Mouse (Mus musculus) testis, postnatal 14 days (tissue): ENCODE results near the gene Lrfn2.

Experiments
- DNase-seq: peaks from one replicate; pipeline ENCODE4 v3.0.0; 2021; ENCODE audit warnings: low spot score

Lrfn2 gene

DNA sequence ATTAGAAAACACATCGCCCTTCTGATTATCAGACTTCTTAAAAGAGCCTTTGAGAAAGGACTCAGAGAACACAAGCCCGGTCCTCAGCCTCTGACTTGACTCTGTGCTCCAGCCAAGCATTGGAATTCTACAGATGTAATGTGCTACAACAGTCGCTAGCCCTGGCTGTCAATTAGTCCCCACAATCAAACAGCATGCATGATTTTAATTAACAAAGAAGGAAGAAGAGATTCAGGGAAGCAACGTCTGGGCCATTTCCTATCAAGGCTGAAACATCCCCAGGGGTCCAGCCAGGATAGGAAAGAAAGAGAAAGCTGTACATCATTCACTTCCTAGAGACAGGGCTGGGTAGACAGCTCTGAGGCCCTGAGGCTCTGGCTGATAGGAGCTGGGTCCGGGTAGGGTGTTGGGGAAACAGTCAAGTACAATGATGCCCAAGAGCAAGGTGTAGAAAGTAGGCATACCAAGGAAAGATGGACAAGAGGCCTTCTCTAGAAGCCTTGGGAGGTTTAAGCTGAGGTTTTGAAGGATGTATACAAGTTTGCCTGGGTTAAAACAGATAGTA, 101.6 kb downstream of the Lrfn2 start:
- DNase-seq, result no peak

DNA sequence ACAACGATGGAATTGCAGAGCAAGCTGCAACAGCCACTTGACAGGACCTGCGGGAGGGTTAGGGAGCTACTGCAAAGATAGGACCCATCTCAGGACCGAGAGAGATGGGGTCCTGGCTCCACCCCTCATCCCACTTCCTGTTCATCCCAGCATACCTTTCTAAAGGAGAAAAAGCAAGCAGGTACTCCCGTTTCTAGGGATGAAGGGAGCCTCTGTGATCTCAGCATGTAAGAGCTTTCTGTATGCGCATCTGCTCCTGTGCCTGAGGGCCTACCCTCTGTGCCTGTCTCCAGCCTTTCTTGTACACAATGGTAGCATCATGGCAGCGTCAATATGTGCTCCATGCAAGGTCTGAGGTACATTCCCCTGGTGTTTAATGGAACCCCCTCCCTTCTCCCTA, 102.9 kb downstream of the Lrfn2 start:
- no peak for DNase-seq

DNA sequence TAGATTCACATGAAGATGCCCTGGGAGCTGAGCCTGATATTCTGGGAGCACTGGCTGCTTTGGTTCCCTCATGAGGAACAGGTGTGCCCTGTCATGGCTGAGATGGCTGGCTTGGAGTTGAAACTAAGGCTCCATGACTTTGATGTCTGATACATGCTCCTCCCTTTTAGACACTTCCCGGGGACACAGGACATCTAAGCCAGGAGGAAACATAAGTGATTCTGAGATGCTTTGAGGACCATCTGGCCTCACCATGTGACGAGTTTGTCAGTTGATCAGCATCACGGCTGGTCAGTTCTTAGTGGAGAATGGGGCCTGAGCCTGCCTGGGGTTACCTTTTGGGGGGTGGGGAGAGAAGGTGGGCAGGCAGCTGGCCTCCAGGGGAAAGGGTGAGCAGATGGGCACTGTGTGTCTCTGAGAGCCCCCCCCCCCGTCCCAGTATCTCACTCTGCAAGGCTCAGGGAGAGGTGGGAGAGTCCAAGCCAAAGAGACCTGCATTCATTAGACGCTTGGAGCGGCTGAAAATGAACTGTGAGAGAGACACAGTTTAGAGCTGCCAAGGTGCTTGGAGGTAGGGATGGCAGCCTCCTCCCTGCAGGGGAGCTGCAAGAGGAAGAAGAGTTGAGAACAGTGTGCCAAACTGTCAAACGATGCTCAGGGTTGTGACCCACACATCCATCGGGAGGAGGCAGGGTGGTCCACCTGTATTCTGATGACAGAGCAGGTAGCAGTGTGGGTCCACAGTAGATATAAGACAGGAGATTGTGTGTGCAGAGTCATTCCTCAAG, 105.2 kb downstream of the Lrfn2 start:
- no peak for DNase-seq

DNA sequence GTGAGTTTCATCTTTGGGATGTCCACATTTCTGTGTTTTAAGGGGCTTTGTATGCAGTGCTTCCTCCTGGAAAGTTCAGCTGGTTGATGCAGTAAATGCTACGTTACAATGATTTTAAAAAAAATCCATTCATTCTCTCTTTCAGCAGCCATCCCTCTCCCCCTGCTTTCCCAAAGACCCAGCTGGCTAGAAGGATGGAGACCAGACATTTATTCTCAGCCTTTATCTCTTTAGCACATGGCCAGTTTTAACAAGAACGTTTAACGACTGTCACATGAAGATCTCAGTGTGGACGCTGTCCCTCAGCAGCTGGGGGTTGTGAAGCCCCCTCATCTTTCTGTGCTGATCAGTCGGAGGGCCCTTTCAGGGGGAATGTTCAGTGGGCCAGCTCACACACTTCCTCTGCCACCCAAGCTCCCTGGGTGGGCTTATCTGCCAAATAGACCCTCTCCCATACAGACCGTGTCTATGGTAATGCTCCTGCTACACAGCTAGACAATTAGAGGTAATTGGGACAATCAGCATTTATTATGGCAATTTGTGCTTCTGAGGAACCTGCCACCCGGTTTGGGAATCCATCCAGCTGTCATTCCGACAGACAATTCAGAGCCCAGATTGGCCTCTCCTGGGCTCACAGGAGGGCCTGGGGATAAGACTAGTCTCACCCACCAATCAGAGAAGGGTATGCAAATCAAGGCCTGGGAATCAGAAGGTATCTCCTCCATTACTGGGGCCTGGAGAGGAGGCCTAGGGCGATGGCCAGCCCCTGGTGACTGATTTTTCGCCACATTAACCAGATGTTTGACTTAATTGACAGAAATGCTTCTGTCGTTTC, 111.8 kb downstream of the Lrfn2 start:
- no peak for DNase-seq

DNA sequence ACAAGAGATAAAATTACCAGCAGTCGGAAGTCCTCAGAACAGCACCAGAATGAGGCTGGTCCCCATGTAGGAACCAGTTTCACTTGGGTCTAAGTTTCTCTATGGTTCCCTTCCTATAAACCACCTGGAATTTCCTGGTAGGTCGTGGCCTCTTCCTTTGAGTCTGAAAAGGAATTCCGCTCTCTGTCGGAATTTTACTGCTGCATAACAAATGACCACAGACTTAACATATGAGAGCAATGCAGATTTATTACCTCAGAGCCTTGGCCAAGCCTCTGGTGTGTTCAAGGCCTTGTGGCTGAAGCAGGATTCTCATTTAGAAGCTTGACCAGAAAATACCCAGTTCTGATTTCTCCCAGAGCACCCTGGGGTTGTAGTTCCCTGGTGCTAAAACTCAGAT, 115.7 kb downstream of the Lrfn2 start:
- no peak for DNase-seq

DNA sequence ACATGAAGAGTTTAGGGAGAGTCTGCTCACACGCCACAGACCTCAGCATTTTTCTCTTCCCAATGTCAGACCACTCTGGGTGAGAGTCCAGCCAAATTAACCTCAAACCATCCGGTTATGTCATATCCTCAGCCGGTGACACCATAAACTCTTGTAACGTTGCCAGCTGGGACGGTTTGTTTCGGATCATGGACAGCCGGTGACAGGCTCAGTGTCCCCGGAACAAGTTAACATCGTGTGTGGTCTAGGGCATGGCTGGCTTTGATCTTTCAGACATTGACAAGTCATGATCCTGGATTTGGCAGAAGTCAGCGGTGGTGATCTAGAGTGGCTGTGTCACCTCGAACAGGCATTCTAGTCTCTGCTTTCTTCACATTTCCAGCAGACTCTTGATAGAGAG, 119.1 kb downstream of the Lrfn2 start:
- DNase-seq, result no peak

DNA sequence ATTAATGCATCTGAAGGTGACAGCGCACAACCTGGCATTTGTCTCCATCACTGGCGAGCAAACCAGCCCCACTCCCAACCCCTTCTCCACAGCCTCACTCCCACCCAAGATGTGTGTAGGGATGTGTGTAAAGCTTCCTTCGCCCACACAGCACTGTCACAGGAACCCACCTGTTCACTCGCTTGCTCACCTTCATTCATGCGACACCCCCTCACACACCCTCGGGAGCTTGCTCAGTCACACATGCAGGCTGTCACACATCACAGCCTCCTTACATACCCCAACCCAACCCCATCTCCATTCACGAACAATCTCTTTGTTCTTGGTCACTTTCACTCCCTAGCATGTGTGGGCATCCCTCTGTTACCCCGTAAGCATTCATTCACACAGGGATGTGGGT, 129.0 kb downstream of the Lrfn2 start:
- no peak for DNase-seq

DNA sequence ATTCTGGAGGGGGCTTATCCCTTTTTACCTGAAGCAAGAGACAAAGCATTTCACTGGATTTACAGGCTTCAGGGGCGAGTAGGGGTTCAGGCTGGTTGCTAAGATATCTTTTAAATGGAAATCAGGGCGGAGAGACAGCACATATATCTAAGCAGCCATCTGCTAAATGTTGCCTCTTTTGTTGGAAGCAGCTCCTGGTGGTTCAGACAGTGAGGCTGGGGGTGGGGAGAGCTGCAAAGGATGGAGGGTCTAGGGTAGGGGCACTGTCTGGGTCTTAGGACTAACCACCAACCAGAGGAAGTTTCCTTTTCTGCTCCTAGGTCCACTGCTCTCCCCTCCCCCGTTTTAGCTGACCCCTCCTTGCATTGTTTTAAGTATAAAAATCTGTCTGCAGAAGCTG, 131.6 kb downstream of the Lrfn2 start:
- DNase-seq, result no peak

DNA sequence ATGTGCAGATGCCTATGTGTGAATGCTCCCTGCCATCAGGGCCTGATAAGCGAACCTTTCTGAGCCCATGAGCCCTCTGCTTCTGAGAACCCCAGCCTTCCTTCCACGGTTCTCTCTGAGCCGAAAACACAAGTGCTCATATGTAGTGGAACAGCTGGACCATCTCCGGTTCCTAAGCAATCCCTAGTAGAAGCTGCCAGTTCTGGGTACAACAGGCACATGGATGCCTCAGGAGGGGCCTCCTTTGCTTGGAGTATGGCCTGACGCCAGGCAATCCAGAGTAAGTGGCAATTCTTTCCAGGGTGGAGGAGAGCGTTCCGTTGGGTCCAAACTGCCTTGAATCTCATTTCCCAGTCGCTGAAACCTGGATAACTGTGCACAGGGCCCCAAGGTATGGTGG, 132.3 kb downstream of the Lrfn2 start:
- DNase-seq, result no peak

DNA sequence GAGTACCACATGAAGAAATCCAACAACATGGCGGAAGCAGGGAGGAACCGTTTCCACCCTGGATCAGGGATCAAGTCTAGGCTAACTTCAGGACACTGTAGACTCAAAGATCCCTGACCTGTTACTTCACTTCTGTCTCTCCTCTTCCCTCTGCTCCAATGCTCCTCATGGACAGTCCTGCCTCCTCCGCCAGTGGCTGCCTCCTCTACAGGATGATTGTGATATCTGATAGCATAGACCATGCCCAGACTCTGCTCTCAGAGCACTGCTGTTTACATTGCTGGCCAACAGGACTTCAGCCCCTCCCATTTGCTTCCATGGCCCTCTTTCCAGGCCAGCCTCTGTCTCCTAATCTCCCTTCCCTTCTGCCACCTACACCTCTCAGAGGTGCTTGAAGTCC, 132.9 kb downstream of the Lrfn2 start:
- DNase-seq, result no peak

DNA sequence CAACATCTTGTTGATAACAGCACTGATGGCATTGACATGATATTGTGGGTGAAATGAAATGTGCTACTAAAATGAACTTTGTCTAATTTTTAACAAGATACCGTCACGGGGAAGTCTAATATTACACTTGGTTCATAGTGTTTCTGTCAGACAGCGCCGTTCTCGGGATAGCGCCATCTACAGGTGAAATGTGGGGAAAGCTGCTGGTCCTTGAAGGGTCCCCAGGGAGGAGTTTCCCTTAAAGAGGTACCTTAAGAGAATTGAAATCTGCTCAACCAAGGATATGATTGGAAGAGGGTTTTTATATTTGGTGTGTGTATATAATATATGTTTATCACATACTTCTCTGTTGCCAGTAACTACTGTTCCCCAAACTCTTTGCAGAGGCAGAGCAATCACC, 134.6 kb downstream of the Lrfn2 start:
- no peak for DNase-seq

DNA sequence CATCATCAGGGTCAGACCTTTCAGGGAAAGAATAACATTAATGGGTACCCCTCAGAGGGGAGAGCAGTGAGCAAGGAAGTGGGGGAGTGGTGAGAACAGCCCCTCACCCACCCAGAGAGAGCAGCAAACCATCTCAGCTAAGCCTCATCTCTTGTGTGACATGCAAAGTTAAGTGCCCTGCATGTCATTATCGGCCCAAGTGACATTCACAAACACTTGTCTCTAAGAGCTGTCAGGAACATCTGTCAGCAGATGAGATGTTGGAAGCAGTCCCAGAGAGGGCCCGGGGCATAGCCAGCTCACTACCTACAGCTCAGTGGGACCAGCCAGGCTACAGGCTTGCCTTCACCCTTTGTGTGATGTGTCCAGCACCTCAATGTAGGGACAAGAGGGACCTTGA, 146.0 kb downstream of the Lrfn2 start:
- no peak for DNase-seq

DNA sequence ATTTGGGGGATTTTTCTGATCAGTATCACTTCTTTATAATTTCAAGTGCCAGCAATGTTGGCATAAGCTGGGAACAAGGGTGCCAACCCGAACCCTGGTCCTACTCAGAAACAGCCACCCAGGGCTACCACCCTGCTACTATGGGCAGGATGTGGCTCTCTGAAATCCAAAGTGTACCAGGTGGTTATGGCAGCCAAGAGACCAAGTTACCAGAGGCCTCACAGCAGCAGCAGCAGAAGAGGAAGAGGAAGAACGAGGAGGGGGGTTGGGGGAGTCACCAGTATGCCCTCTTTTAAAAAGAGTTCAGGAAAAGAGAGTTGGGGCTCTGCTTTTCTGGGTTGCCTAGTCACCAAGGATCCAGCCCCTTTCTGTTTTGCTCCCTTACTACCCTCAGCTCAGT, 147.5 kb downstream of the Lrfn2 start:
- no peak for DNase-seq

DNA sequence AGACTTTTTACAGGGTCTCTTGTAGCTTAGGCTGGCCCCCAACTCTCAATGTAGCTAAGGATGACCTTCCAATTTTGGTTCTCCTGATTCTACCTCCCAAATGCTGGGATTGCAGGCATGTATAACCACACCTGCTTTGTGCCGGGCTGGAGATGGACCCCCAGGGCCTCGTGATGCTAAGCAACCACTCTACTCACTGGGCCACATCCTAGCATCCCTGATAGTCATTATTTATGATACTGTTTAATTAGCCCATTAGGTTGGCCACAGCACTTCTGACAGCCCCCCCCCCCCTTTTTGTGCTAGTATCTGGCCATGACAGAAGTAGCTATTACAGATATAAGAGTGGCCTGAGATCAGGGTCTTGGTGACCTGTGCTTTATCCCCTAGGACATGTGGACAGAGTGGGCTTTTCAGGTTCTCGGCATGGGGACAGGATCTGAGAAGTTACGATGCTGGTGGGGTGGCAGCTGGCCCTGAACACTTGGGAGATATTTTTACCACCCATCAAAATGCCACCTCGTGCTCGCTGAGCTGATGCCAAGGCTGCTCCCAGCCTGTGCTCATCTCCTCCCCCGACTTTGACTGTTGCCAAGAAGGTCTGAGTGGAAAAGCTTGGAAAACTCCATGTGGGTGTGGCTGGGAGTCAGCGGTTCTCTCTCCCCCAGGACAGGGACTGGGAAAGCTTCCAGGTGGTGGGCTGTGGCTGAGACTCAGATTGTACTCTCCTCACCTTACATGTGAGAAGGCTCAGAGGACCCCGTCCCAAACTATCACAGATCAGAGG, 151.6 kb downstream of the Lrfn2 start:
- peak; percentile 22 for DNase-seq

DNA sequence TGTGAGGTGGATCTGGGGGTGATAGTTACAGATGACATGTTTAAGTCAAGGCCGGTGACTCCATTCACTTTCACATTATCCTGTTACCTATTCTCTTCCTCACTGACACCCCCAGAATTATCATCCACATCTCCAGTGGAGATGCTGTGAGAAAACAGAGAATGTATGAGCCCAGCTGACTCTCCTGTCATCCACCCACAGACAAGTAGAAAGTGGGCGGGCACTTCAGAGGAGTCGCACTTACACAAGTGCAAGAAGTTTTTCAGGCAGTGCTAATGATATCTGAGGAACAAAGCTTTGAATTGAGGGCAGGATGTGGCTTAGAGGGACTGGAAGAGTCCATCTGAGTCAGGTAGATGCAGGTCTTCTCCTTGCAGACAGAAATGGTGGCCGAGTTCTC, 152.9 kb downstream of the Lrfn2 start:
- DNase-seq, result no peak

DNA sequence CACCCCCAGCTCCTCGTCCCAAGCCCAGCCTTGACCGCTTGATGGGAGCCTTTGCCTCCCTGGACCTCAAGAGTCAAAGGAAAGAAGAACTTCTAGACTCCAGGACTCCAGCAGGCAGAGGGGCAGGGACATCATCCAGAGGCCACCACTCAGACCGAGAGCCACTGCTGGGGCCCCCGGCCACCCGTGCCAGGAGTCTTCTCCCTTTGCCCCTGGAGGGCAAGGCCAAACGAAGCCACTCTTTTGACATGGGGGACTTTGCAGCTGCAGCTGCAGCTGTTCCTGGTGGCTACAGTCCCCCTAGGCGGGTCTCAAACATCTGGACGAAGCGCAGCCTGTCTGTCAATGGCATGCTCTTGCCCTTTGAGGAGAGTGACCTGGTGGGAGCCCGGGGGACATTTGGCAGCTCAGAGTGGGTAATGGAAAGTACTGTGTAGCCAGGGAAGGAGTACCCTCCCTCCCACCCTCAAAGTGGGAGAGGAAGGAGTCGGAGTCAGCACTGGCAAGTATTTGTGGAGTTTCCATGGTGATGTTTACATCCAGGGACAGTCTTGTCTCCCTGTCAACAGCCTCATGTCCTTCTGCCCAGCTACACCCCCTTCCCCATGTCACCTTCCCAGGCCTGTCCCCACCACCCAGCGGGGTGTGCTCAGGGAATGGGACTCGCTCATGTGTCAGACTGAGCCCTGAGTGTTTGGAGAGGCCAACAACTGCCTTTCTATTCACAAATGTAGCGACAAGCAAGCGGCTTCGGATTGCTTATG, 164.8 kb downstream of the Lrfn2 start:
- no peak for DNase-seq

DNA sequence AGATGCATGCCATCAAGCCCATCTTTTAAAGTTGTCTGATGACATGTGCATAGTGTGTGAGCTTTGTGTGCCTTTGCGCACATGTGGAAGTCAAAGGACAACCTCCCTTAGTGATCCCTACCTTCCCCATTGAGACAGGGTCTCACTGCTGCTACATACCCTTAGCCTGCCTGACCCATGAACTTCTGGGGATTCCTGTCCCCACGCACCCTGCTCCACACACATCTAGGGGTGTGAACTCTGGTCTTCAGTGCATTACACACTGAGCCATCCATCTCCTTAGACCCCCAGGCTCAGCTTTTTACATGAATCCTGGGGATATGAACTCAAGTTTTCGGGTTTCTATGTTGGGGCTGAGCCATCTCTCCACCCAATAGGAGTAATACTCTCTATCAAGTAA, 179.2 kb downstream of the Lrfn2 start:
- DNase-seq, result no peak

DNA sequence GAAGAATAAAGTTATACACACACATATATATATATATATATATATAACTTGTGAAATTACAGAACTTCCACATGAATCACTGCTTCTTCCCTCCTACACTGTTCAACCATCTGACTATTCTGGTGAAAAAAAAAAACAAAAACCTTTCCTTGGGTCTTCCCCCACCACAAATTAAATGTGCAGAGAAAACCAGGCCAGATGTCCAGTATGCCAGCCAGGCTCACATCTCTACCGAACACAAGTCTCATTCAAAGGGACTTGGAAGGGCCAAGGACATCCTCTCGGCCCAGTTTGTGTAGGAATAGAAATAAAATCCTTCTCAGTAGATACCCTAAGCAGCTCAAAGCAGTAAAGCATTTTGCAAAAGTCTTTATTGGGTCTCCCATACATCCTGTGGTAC, 179.7 kb downstream of the Lrfn2 start:
- no peak for DNase-seq

DNA sequence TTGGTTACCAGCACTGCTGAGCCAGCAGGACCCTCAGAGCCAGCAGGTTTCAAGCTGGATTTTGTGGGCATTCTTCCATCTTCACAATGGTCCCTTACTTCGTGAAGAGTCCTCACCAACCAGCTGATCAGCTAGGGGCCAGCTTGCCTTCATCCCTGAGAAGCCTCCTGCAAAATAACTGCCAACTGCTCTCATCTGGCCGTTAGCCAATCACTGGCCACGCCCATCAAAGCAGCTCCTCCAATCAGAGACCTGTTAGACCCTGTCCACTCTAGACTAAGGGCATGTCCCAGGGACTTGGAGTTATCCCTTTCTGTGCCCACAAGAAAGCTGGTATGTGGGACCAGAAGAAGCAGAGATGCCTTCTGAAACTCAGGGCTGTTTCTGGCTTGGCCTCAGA, 181.2 kb downstream of the Lrfn2 start:
- peak; percentile 70 for DNase-seq

DNA sequence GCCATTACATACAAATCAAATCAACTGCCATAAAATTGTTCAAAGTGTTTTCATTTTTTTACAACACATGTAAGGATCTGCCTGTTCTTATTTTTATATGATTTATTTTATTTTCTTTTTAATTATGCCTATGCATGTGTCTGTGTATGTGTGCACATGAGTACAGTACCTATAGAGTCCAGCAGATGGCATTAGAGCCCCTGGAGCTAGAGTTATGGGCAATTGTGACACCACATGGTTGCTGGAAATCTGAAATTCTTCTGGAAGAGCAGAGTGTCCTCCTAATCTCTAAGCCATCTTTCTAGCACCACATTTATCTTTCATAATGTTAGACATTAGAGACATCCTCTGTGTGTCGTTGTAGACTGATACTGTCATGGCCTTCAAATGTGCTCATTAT, 192.0 kb downstream of the Lrfn2 start:
- no peak for DNase-seq

DNA sequence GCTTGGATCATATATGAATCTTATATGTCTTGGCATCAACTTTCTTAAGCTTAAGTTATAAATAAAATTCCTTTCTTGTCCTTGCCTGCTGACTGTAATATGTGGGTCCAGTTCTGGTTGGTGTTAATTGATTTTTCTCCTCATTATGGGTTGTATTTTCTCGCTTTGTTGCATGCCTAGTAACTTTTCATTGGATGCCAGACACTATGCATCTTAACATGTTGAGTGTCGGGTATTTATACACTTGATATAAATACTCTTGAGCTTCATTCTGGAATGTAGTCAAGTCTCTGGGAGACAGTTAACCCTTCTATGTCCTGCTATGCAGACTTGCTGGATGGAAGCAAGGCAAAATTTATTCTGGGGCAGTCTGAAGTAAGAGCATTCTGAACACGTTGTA, 192.5 kb downstream of the Lrfn2 start:
- no peak for DNase-seq
